Mouse (Mus musculus) intestine, embryonic 16.5 days (tissue): Measurements from ENCODE around the gene Lsm4. TPM values are rescaled to one million over a fixed set of nuclear protein-coding genes. Genes with fewer than 3 reads are reported as not detected.

Experiments used
- ATAC-seq: fragments of 200-750 bp; cut with Nextera tagmentation; 2 replicates; pipeline ENCODE4 v1.8.0; 2017; ENCODE audit warnings: moderate TSS enrichment, moderate library complexity
- H3K27ac ChIP-seq: fragments of 300-500 bp; sonication (generic); 2 replicates; pipeline ENCODE4 v1.5.1; 2014; ENCODE audit warnings: mild to moderate bottlenecking, low read length
- H3K27me3 ChIP-seq: fragments of 300-500 bp; sonication (generic); replicated peaks from 2 replicates; pipeline ENCODE4 v1.6.1; 2014; ENCODE audit warnings: low read length, control low read depth, mixed read lengths; ENCODE audit not compliant: control insufficient read depth, insufficient read depth
- H3K36me3 ChIP-seq: fragments of 300-500 bp; sonication (generic); 2 replicates; pipeline ENCODE4 v1.6.1; 2014; ENCODE audit warnings: low read length, control low read depth; ENCODE audit not compliant: control insufficient read depth, insufficient read depth
- H3K4me1 ChIP-seq: fragments of 300-500 bp; sonication (generic); 2 replicates; pipeline ENCODE4 v1.6.1; 2014; ENCODE audit warnings: low read length, control low read depth, mixed read lengths; ENCODE audit not compliant: control insufficient read depth, insufficient read depth
- H3K4me2 ChIP-seq: fragments of 300-500 bp; sonication (generic); 2 replicates; pipeline ENCODE4 v1.6.1; 2014; ENCODE audit warnings: low read depth, low read length, control low read depth
- H3K4me3 ChIP-seq: fragments of 300-500 bp; sonication (generic); 2 replicates; pipeline ENCODE4 v1.5.1; 2014; ENCODE audit warnings: mild to moderate bottlenecking, low read length
- H3K9ac ChIP-seq: fragments of 300-500 bp; sonication (generic); 2 replicates; pipeline ENCODE4 v1.6.1; 2014; ENCODE audit warnings: low read depth, low read length
- H3K9me3 ChIP-seq: fragments of 300-500 bp; sonication (generic); 2 replicates; pipeline ENCODE4 v1.6.1; 2016; ENCODE audit warnings: low read length, control low read depth; ENCODE audit not compliant: control insufficient read depth
- WGBS: fragments of 180-500 bp; shearing (Covaris S2); extraction: QIAGEN DNeasy Blood & Tissue Kit; methylation state at CpG from one replicate; pipeline ENCODE4 v1.1.7; 2014; 5-methylcytosine and 5-hydroxymethylcytosine counted together
- polyA plus RNA-seq: library from polyadenylated mRNA; unstranded; fragments of >200 nt; fragmentation: Nextera tagmentation; extraction: Ambion mirVana; gene quantifications from 2 replicates; pipeline ENCODE4 v1.2.1, GENCODE M21; 2015

Gene Lsm4
- polyA plus RNA-seq, result 228 and 246 TPM in 2 replicates

- Histone ChIP-seq H3K4me3 (peak within 1 kb of the TSS; percentile 72), H3K9me3 (no peaks in the 10 kb centered on the region), H3K27me3 (no peaks in the 10 kb centered on the region), H3K4me1 (peaks cover 20% of the 10 kb centered on the region), H3K9ac (peak within 1 kb of the TSS; percentile 84), H3K4me2 (peak within 1 kb of the TSS; percentile 87), H3K27ac (peak within 1 kb of the TSS; percentile 95), H3K36me3 (peaks cover 6% of the 10 kb centered on the region; the same call in 1 of the 2 replicates)
- peak; percentile 97 for ATAC-seq
- under 1% methylated on average over 60 of the region's 60 CpGs for WGBS
Measured at GRCm38 (mm10) chr8:70673079-70673856, at the start of gene Lsm4. Gene Lsm4 (plus strand): TSS chr8:70673248.

DNA sequence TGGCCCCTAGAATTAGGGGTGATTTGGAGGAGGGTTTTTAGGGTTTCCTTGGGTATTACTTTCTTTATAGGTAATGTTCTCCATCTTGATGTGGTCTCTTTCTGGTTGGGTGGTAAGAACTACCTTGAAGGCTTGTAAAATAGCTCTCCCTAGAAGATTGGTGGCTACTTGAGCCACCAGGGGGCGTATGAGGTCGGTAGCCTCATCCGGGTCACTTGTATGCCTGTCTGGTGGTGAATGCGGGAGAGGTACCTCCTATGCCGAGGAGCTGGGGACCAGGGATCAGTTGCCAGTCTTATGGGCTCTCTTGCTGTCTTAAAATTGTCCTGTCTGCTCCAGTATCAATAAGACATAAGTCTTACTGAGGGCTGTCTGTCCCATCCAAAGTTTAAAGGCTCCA is 47.9 kb upstream of the Lsm4 start:
- 15% methylated on average over 5 of the region's 5 CpGs for WGBS
- no peaks in the 10 kb centered on the region for H3K9me3 ChIP-seq
- peaks cover 8% of the 10 kb centered on the region; the same call in 1 of the 2 replicates for H3K4me1 ChIP-seq
- no peak for ATAC-seq
- no peak overlapping the region for H3K4me3 ChIP-seq
- H3K9ac ChIP-seq, result no peak overlapping the region
- no peaks in the 10 kb centered on the region for H3K36me3 ChIP-seq
- no peak overlapping the region for H3K27ac ChIP-seq
- peaks cover 6% of the 10 kb centered on the region; the same call in 1 of the 2 replicates for H3K27me3 ChIP-seq
- H3K4me2 ChIP-seq, result no peak overlapping the region

- H3K36me3 ChIP-seq, result no peaks in the 10 kb centered on the region
- no peak overlapping the region for H3K9ac ChIP-seq
- H3K9me3 ChIP-seq, result no peaks in the 10 kb centered on the region
- H3K4me1 ChIP-seq, result peaks cover 23% of the 10 kb centered on the region
- no peaks in the 10 kb centered on the region for H3K27me3 ChIP-seq
- WGBS, result 82% methylated on average over 5 of the region's 5 CpGs
- ATAC-seq, result no peak
- H3K4me3 ChIP-seq, result no peak overlapping the region
- H3K4me2 ChIP-seq, result no peak overlapping the region
- no peak overlapping the region for H3K27ac ChIP-seq
Measured at GRCm38 (mm10) chr8:70627041-70627440, 46.0 kb upstream of the Lsm4 start.

DNA sequence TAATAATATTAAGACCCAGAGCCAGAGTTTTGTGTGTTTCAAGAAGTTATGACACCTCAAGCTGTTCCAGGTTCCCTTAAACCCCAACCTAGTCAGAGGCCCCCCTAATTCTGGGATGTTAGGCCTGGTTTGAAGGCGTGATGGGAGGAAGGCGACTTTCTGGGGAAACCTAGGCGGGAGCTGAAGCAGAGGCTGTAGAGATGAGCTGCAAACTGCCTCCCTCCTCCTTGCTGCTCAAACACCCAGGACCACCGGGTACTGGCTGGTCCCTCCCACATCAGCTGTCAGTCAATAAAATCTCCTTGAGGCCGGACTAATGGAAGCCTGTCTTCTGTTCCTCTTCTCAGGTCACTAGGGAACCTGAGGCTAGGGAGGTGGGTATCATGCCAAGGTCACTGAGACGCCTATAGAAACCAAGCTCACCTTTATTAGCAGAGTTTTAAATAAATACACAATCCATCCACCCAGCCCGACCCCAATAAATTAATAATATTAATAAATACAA is 44.0 kb upstream of the Lsm4 start:
- ATAC-seq, result no peak
- WGBS, result 53% methylated on average over 7 of the region's 7 CpGs
- Histone ChIP-seq H3K4me3 (peak overlapping the region; percentile 57), H3K36me3 (no peaks in the 10 kb centered on the region), H3K9me3 (no peaks in the 10 kb centered on the region), H3K4me1 (peaks cover 32% of the 10 kb centered on the region), H3K27me3 (no peaks in the 10 kb centered on the region), H3K27ac (peak overlapping the region; percentile 48; the same call in 1 of the 2 replicates), H3K4me2 (peak overlapping the region; percentile 83), H3K9ac (peak overlapping the region; percentile 76)

DNA sequence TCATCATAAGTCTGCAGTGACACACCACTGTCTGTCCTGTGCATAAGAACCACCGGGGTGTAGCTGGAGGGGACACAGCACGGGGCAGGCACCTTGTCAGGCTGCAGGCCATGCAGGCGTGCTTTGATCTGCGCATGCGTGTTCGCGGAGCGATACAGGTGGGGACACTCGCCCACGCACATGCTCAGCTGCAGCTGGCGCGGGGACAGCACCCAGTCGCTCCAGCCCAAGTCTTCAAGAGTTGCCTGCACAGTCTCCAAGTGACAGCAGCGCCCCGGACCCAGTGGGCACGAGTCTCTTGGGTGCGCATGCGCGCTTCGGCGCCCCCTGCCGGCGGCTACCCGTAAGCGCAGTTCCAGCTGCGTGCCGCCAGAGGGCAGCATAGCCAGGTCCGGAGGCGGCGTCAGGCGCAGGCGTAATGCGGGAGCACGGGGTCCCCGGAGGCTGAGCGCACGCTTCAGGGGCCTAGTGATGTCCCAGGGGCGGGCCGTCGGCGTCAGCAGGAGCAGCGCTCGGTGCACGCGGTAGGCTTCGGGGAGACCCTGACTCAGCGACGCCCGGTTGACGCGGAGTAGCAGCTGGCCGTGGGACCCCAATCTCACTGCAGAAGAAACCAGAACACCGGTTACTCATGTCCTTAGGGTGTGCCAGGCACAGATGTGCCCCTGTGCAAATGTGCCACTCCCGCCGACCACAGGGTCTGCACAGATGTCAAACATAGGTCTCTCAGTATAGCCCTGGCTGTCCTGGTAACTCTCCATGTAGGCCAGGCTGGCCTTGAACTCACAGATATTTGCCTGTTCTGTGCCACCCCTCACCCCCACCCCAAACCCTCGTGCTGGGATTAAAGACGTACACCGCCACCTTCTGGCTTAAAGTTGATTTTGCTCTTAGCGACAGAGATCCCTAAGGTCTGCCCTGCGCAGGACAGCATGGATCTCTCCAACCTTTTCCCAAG is 43.2 kb upstream of the Lsm4 start:
- H3K9ac ChIP-seq, result peak overlapping the region; percentile 76
- H3K27ac ChIP-seq, result peak overlapping the region; percentile 78
- no peaks in the 10 kb centered on the region for H3K27me3 ChIP-seq
- peak overlapping the region; percentile 57 for H3K4me3 ChIP-seq
- H3K4me2 ChIP-seq, result peak overlapping the region; percentile 83
- WGBS, result 1% methylated on average over 60 of the region's 60 CpGs
- no peaks in the 10 kb centered on the region for H3K9me3 ChIP-seq
- peaks cover 35% of the 10 kb centered on the region for H3K4me1 ChIP-seq
- peak; percentile 87 for ATAC-seq
- H3K36me3 ChIP-seq, result no peaks in the 10 kb centered on the region

DNA sequence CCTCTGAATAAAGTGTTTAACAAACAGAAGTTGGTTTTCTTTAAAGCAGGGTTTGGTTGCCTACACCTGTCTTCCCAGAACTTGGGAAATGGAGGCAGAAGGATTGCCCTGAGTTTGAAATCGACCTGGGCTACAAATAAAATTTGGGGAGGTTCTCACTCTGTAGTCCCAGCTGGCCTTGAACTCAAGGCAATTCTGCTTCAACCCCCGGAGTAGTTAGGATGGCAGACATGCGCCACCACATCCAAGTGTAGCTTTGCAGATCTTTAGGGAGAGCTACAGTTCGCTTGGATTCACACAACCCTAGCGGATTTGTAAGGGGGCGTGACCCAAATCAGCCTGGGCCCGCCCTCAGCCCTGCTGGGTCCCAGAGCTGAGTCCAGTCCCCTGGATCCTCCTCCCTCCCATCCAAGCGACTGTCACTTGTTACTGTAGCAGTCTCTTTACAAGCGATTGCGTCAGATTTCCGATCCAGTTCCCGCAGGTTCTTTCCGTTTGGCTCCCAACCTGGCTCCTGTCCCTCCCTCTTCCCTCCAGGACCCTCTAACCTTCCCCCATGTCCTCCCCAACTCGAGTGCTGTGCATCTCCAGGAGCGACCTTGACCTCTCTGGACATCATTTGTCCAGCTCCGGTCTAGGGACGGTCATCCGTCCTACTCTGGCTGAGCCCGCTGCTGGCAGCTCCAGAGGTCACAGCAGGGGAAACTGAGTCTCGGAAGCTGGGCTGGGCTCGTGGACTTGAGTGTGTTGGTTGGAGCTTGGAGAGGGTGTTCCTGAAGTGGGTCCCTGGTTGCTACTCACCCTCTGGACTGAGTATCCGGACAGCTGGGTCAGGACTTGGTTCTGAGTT is 42.3 kb upstream of the Lsm4 start:
- Histone ChIP-seq H3K27ac (peak overlapping the region; percentile 78), H3K4me3 (peak overlapping the region; percentile 57), H3K4me1 (peaks cover 35% of the 10 kb centered on the region), H3K4me2 (peak overlapping the region; percentile 83), H3K9me3 (no peaks in the 10 kb centered on the region), H3K36me3 (no peaks in the 10 kb centered on the region), H3K9ac (peak overlapping the region; percentile 55), H3K27me3 (no peaks in the 10 kb centered on the region)
- WGBS, result 17% methylated on average over 22 of the region's 22 CpGs
- peak; percentile 62 for ATAC-seq

GRCm38 (mm10) chr8:70631436-70631835 is 41.6 kb upstream of the Lsm4 start:
- peak overlapping the region; percentile 78 for H3K27ac ChIP-seq
- peak overlapping the region; percentile 55 for H3K9ac ChIP-seq
- no peaks in the 10 kb centered on the region for H3K36me3 ChIP-seq
- peak overlapping the region; percentile 57 for H3K4me3 ChIP-seq
- no peaks in the 10 kb centered on the region for H3K27me3 ChIP-seq
- H3K9me3 ChIP-seq, result no peaks in the 10 kb centered on the region
- WGBS, result 16% methylated on average over 24 of the region's 24 CpGs
- peak overlapping the region; percentile 83 for H3K4me2 ChIP-seq
- peaks cover 35% of the 10 kb centered on the region for H3K4me1 ChIP-seq
- ATAC-seq, result peak; percentile 16

GRCm38 (mm10) chr8:70632346-70632892 is 40.6 kb upstream of the Lsm4 start, which contains the start of gene Gdf15:
Gene Gdf15 (minus strand): TSS chr8:70632456.
- no peaks in the 10 kb centered on the region for H3K36me3 ChIP-seq
- no peak for ATAC-seq
- peak within 1 kb of the TSS; percentile 78 for H3K27ac ChIP-seq
- peaks cover 35% of the 10 kb centered on the region for H3K4me1 ChIP-seq
- WGBS, result 71% methylated on average over 6 of the region's 6 CpGs
- H3K27me3 ChIP-seq, result no peaks in the 10 kb centered on the region
- H3K4me2 ChIP-seq, result peak within 1 kb of the TSS; percentile 83
- peak within 1 kb of the TSS; percentile 57 for H3K4me3 ChIP-seq
- H3K9ac ChIP-seq, result peak within 1 kb of the TSS; percentile 55
- no peaks in the 10 kb centered on the region for H3K9me3 ChIP-seq
